Mouse (Mus musculus) neural tube, embryonic 14.5 days (tissue): Measurements from ENCODE around the gene Cadps. TPM values are rescaled to one million over a fixed set of nuclear protein-coding genes. Genes with fewer than 3 reads are reported as not detected.

ENCODE experiments used
- ATAC-seq: fragments of 200-750 bp; cut with Nextera tagmentation; 2 replicates; pipeline ENCODE4 v1.8.0; 2017; ENCODE audit warnings: low read depth, mild to moderate bottlenecking, moderate TSS enrichment, moderate library complexity
- H3K27ac ChIP-seq: fragments of 300-500 bp; sonication (generic); 2 replicates; pipeline ENCODE4 v1.5.1; 2014; ENCODE audit warnings: low read depth, mild to moderate bottlenecking, control low read depth, low read length, moderate library complexity, mixed read lengths
- H3K27me3 ChIP-seq: fragments of 300-500 bp; sonication (generic); 2 replicates; pipeline ENCODE4 v1.6.1; 2014; ENCODE audit warnings: low read length; ENCODE audit not compliant: control insufficient read depth, insufficient read depth
- H3K36me3 ChIP-seq: fragments of 300-500 bp; sonication (generic); 2 replicates; pipeline ENCODE4 v1.6.1; 2014; ENCODE audit warnings: low read length, mixed read lengths; ENCODE audit not compliant: control insufficient read depth, insufficient read depth
- H3K4me1 ChIP-seq: fragments of 300-500 bp; sonication (generic); 2 replicates; pipeline ENCODE4 v1.6.1; 2014; ENCODE audit warnings: low read length; ENCODE audit not compliant: control insufficient read depth, insufficient read depth
- H3K4me2 ChIP-seq: fragments of 300-500 bp; sonication (generic); 2 replicates; pipeline ENCODE4 v1.6.1; 2014; ENCODE audit warnings: mild to moderate bottlenecking, low read depth, low read length, control low read depth
- H3K4me3 ChIP-seq: fragments of 300-500 bp; sonication (generic); 2 replicates; pipeline ENCODE4 v1.5.1; 2014; ENCODE audit warnings: low read depth, low read length, control low read depth, mixed read lengths
- H3K9ac ChIP-seq: fragments of 300-500 bp; sonication (generic); replicated peaks from 2 replicates; pipeline ENCODE4 v1.6.1; 2014; ENCODE audit warnings: low read depth, mild to moderate bottlenecking, control low read depth, low read length, mixed read lengths
- H3K9me3 ChIP-seq: fragments of 300-500 bp; sonication (generic); 2 replicates; pipeline ENCODE4 v1.6.1; 2016; ENCODE audit warnings: low read length; ENCODE audit not compliant: control insufficient read depth
- WGBS: fragments of 180-500 bp; shearing (Covaris S2); extraction: QIAGEN DNeasy Blood & Tissue Kit; methylation state at CpG from one replicate; pipeline ENCODE4 v1.1.7; 2014; 5-methylcytosine and 5-hydroxymethylcytosine counted together
- polyA plus RNA-seq: library from polyadenylated mRNA; unstranded; fragments of >200 nt; fragmentation: Nextera tagmentation; extraction: Ambion mirVana; gene quantifications from 2 replicates; pipeline ENCODE4 v1.2.1, GENCODE M21; 2014

The Cadps gene
- polyA plus RNA-seq, 1 experiment from 2014 or later, result 86.2 TPM

DNA sequence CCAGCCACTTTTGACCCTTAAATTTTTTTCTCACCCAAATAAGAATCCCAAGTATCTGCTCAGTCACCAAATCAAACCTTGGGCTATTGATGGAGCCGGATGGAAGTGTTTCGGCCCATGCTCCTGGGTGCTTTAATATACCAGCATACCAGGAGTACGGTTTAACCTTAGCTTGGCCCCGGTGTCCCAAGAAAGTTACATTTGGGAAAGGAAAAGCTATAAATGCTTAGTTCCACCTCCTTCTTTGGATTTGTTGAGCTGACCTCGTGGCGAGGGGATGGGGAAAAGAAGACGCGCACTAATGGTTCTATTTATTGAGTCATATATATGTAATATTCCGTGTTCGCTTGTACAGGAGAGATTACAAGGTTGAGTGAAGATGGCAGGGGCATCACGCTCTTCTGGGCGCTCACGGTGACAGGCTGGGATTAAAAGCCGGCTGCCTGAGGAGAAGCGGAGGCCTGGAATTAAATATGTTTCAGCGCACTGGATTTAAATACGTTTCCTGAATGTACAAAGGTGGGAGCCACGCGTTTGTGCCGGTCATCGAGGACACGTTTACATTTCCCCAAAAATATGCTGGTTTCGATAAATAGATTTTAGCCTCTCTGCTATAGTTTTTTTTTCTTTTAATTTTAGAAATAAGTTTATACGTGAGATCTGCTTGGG lies 481.0 kb downstream of the Cadps start:
- WGBS, result 4% methylated on average over 24 of the region's 24 CpGs
- 0 out of 2 replicates have a peak, but pooled peaks cover 10% of the 10 kb centered on the region for H3K4me1 ChIP-seq
- H3K9ac ChIP-seq, result no peak overlapping the region
- peaks cover 76% of the 10 kb centered on the region for H3K27me3 ChIP-seq
- no peaks in the 10 kb centered on the region for H3K36me3 ChIP-seq
- H3K4me3 ChIP-seq, result no peak overlapping the region
- H3K27ac ChIP-seq, result no peak overlapping the region
- no peak for ATAC-seq
- no peak overlapping the region for H3K4me2 ChIP-seq
- no peaks in the 10 kb centered on the region for H3K9me3 ChIP-seq

DNA sequence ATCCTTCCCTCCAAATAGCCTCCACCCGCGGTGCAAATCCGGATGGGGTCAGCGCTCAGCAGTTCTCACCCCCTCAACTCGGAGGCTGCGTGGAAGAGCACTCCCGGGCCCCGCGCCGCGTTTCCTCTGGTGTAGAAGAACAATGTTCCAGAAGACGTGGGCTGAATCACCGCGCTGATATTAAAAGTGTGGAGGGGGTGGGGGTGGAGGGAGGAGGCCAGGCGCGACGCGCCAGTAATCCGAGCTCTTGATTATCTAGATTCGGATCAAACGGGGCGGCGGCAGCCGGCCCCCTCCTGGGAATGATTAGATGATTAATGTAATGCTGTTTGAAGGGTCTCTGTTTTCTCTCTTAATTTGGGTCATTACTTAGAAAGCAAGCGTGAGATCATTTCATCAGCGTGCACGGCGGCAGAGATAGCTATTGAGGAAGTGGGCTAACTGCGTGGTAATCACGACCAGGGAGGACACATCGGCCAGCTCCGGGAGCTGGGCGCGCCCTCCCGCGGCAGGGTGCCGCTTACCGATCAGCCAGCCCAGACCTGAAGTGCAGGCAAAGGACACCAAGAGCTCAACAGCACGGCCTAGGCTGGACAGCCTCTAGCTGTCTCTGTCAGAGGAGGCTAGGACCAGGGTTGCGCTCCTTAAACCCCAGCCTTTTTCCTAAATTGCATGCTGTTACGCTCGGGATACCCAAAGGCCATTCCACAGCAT lies 481.6 kb downstream of the Cadps start:
- H3K9me3 ChIP-seq, result no peaks in the 10 kb centered on the region
- no peak for ATAC-seq
- H3K27ac ChIP-seq, result no peak overlapping the region
- H3K4me2 ChIP-seq, result no peak overlapping the region
- H3K4me1 ChIP-seq, result 0 out of 2 replicates have a peak, but pooled peaks cover 10% of the 10 kb centered on the region
- H3K4me3 ChIP-seq, result no peak overlapping the region
- no peaks in the 10 kb centered on the region for H3K36me3 ChIP-seq
- no peak overlapping the region for H3K9ac ChIP-seq
- peaks cover 77% of the 10 kb centered on the region for H3K27me3 ChIP-seq
- under 1% methylated on average over 42 of the region's 42 CpGs for WGBS

DNA sequence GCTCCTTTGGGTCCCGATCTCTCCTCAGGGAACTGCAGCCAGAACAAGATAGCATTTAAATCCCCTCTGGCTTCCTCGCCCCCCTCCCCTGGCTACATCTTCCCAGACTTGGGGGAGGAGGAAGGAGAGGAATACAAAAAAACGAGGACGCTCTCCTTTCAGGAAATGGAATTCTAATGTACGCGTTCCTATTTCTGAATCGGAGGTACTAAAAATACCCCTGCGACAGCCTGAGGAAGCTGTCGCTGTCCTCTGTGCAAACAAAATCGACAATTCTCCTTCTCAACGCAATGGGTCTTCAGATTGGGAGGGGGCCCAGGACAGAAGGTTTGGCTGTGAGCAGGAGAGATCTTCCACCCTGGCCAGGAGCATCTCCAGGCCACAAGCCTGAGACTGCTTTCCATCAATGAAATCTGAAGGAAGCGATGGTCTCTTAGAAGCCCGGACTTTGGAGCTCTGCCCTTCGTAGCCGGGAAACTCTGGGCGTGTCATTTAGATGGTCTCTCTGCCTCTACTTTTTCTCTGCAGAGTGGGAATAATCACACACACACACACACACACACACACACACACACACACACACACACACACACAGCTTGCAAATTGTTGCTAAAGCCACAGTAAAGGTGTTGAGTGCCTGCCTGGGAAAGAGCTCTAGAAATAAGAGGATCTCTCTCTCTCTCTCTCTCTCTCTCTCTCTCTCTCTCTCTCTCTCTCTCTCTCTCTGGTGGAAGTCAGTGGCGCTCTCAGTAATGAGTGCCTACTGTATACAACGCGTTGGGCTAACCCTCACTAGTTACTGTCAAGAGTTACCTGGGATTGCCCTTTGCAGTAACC lies 482.4 kb downstream of the Cadps start:
- Histone ChIP-seq H3K4me2 (no peak overlapping the region), H3K36me3 (no peaks in the 10 kb centered on the region), H3K4me3 (no peak overlapping the region), H3K4me1 (0 out of 2 replicates have a peak, but pooled peaks cover 4% of the 10 kb centered on the region), H3K9ac (no peak overlapping the region), H3K27ac (no peak overlapping the region), H3K9me3 (no peaks in the 10 kb centered on the region), H3K27me3 (peaks cover 77% of the 10 kb centered on the region)
- ATAC-seq, result no peak
- 1% methylated on average over 19 of the region's 19 CpGs for WGBS

- no peaks in the 10 kb centered on the region for H3K9me3 ChIP-seq
- no peak overlapping the region for H3K4me3 ChIP-seq
- 2% methylated on average over 10 of the region's 10 CpGs for WGBS
- H3K4me2 ChIP-seq, result no peak overlapping the region
- peaks cover 76% of the 10 kb centered on the region for H3K27me3 ChIP-seq
- H3K36me3 ChIP-seq, result no peaks in the 10 kb centered on the region
- no peak overlapping the region for H3K9ac ChIP-seq
- no peak for ATAC-seq
- no peaks in the 10 kb centered on the region for H3K4me1 ChIP-seq
- H3K27ac ChIP-seq, result no peak overlapping the region
These were observed 483.9 kb downstream of the Cadps start for GRCm38 (mm10) chr14:12338811-12339565.

DNA sequence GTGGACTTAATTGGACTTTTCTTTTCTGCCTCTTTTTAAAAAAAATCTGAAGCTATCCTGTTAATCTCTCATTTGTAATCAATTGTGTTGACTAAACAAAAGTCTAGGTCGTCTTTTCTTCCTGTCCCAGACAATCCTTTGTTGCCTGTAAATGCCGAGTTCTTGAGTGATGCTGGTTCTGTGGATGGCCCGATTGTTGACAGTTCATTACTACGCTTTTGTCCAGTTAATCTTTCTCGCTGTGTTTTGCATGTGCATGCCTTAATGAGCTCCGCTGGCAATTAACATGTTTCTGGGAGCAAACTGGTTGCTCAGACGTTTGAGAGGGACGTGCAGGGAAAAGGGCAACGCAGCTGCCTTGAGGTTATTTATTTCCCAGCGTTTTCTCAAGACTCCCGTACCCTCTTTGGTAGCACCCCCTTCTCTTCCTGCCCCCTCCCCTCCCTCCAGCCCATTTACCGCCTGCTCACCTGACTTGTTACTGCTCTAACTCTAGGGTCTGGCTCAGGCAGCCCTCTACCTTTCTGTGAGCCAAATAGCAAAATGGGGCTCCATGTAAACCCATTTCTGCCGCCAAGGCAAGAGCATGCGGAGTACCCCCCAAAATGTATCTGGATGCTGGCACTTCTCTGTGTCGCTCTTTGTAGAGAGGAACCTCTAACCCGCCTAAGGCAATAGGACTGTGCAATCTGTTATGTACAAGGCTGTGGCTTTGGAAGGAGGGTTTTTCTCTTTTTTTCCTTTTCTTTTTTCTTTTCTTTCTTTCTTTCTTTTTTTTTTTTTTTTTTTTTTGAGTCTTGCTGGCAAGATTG lies 484.7 kb downstream of the Cadps start:
- Histone ChIP-seq H3K27ac (no peak overlapping the region), H3K4me3 (no peak overlapping the region), H3K36me3 (no peaks in the 10 kb centered on the region), H3K4me1 (no peaks in the 10 kb centered on the region), H3K4me2 (no peak overlapping the region), H3K9ac (no peak overlapping the region), H3K9me3 (no peaks in the 10 kb centered on the region), H3K27me3 (peaks cover 72% of the 10 kb centered on the region)
- peak; percentile 49; the same call in 1 of the 2 replicates for ATAC-seq
- under 1% methylated on average over 16 of the region's 16 CpGs for WGBS

GRCm38 (mm10) chr14:12337421-12337997 lies 485.4 kb downstream of the Cadps start:
- no peaks in the 10 kb centered on the region for H3K9me3 ChIP-seq
- H3K4me1 ChIP-seq, result no peaks in the 10 kb centered on the region
- no peak overlapping the region for H3K4me2 ChIP-seq
- H3K4me3 ChIP-seq, result no peak overlapping the region
- no peak overlapping the region for H3K9ac ChIP-seq
- WGBS, result 4% methylated on average over 8 of the region's 8 CpGs
- peak; percentile 1; the same call in 1 of the 2 replicates for ATAC-seq
- peaks cover 69% of the 10 kb centered on the region for H3K27me3 ChIP-seq
- no peak overlapping the region for H3K27ac ChIP-seq
- H3K36me3 ChIP-seq, result no peaks in the 10 kb centered on the region

DNA sequence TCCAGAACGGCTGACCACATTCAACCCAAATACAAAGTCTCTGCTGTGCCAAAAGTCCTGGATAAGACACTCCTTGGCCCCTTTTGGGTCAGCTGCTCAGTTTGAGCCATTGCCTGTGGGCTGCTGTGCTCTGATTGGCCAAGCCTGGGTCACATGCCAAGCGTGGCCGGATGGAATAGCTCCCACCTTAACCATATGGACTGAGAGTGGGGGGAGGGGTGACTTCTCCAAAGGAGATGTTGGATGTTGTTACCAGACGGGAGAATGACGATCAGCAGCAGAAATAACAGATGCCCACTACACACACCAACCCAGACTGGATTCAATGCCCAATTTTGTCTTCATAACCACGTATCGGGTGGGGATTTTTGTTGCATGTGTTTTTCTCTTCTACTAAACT lies 488.0 kb downstream of the Cadps start:
- Histone ChIP-seq H3K27ac (no peak overlapping the region), H3K9ac (no peak overlapping the region), H3K4me3 (no peak overlapping the region), H3K4me1 (no peaks in the 10 kb centered on the region), H3K36me3 (no peaks in the 10 kb centered on the region), H3K27me3 (peaks cover 57% of the 10 kb centered on the region), H3K9me3 (no peaks in the 10 kb centered on the region), H3K4me2 (no peak overlapping the region)
- 53% methylated on average over 7 of the region's 7 CpGs for WGBS
- no peak for ATAC-seq

DNA sequence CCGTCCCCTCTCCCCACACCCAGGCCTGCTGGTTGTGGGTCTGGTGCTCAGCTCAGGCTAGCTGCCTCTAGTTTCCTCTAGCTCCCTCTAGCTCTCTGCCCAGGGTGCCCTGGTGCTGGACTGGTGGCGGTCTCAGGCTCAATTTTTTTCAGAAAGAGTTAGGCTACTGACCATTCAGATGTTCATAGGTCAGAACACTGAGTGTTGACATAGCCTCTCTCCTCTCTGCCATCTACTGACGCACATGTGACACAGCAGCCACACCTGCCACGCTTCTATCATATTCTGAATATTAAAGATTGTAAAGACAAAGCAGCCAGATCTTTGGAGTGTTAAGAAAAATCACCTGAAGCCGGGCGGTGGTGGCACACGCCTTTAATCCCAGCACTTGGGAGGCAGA lies 489.3 kb downstream of the Cadps start:
- Histone ChIP-seq H3K27me3 (peaks cover 50% of the 10 kb centered on the region), H3K4me3 (no peak overlapping the region), H3K9ac (no peak overlapping the region), H3K4me2 (no peak overlapping the region), H3K27ac (no peak overlapping the region), H3K36me3 (no peaks in the 10 kb centered on the region), H3K4me1 (no peaks in the 10 kb centered on the region), H3K9me3 (no peaks in the 10 kb centered on the region)
- WGBS, result 87% methylated on average over 7 of the region's 7 CpGs
- no peak for ATAC-seq
